Mouse (Mus musculus) MEL (cell line): ENCODE results near the gene Gpc1. TPM values are rescaled to one million over a fixed set of nuclear protein-coding genes. Genes with fewer than 3 reads are reported as not detected.

Experiments
- DNase-seq: peaks from one replicate; pipeline ENCODE4 v3.0.0; 2011; ENCODE audit warnings: low read depth, low spot score
- H3K27ac ChIP-seq: 2 replicates; pipeline ENCODE4 v1.5.1; 2012; ENCODE audit warnings: low read depth, mild to moderate bottlenecking, control low read depth, low read length, moderate library complexity; ENCODE audit not compliant: control insufficient read depth
- H3K27me3 ChIP-seq, 2 experiments: fragments of 150-350 bp in 1 of 2; sonication (generic) in 1 of 2; 2 replicates each; pipeline ENCODE4 v1.6.1; 2012; ENCODE audit warnings: low read length in 2 of 2, mild to moderate bottlenecking in 2 of 2, improper control_type of control experiment in 1 of 2, moderate library complexity in 1 of 2; ENCODE audit not compliant: insufficient read depth in 2 of 2, control insufficient read depth in 1 of 2
- H3K36me3 ChIP-seq, 2 experiments: 2 replicates each; pipeline ENCODE4 v1.6.1; 2012 to 2014; ENCODE audit warnings: low read length in 2 of 2, improper control_type of control experiment in 1 of 2, inconsistent platforms in 1 of 2, mild to moderate bottlenecking in 1 of 2; ENCODE audit not compliant: insufficient read depth in 2 of 2, control insufficient read depth in 1 of 2
- H3K4me1 ChIP-seq, 2 experiments: fragments of 150-350 bp in 1 of 2; sonication (generic) in 1 of 2; 2 replicates each; pipeline ENCODE4 v1.6.1; 2012; ENCODE audit warnings: low read length in 2 of 2, improper control_type of control experiment in 1 of 2, mild to moderate bottlenecking in 1 of 2; ENCODE audit not compliant: insufficient read depth in 2 of 2, control insufficient read depth in 1 of 2
- H3K4me3 ChIP-seq, 2 experiments: fragments of 150-350 bp in 1 of 2; sonication (generic) in 1 of 2; 2 replicates each; pipeline ENCODE4 v1.5.1; 2012; ENCODE audit warnings: low read depth in 2 of 2, low read length in 2 of 2, mild to moderate bottlenecking in 2 of 2, moderate library complexity in 2 of 2, control low read depth in 1 of 2, improper control_type of control experiment in 1 of 2; ENCODE audit not compliant: control insufficient read depth in 1 of 2, insufficient read depth in 1 of 2
- H3K79me2 ChIP-seq: 2 replicates; pipeline ENCODE4 v1.6.1; 2012; ENCODE audit warnings: mild to moderate bottlenecking, low read length, moderate library complexity; ENCODE audit not compliant: control insufficient read depth, poor library complexity, insufficient read depth
- H3K9ac ChIP-seq: 2 replicates; pipeline ENCODE4 v1.6.1; 2012; ENCODE audit warnings: low read depth, mild to moderate bottlenecking, control low read depth, low read length, moderate library complexity; ENCODE audit not compliant: control insufficient read depth, poor library complexity, severe bottlenecking
- H3K9me3 ChIP-seq: fragments of 150-350 bp; sonication (generic); replicated peaks from 2 replicates; pipeline ENCODE4 v1.6.1; 2012; ENCODE audit warnings: mild to moderate bottlenecking, low read length, improper control_type of control experiment, moderate library complexity; ENCODE audit not compliant: insufficient read depth
- BHLHE40 ChIP-seq: IDR thresholded peaks from 2 replicates; pipeline ENCODE4 v1.6.1; 2012; ENCODE audit warnings: low read depth, mild to moderate bottlenecking, inconsistent platforms, low read length, improper control_type of control experiment, borderline replicate concordance
- CTCF ChIP-seq, 3 experiments: IDR thresholded peaks in 2 of 3; conservative IDR thresholded peaks in 1 of 3; 2 replicates each; pipeline ENCODE4 v1.5.1; 2011 to 2012; ENCODE audit warnings: low read length in 3 of 3, low read depth in 2 of 3, mild to moderate bottlenecking in 2 of 3, improper control_type of control experiment in 1 of 3, inconsistent platforms in 1 of 3, mixed read lengths in 1 of 3, moderate library complexity in 1 of 3; ENCODE audit not compliant: control insufficient read depth in 1 of 3, insufficient read depth in 1 of 3, poor library complexity in 1 of 3, severe bottlenecking in 1 of 3
- E2F4 ChIP-seq: IDR thresholded peaks from 2 replicates; pipeline ENCODE4 v1.6.1; 2011; ENCODE audit warnings: low read depth, low read length, improper control_type of control experiment, borderline replicate concordance
- EP300 ChIP-seq, 2 experiments: IDR thresholded peaks; 2 replicates each; pipeline ENCODE4 v1.6.1; 2011; ENCODE audit warnings: improper control_type of control experiment in 2 of 2, low read length in 2 of 2, low read depth in 1 of 2, mild to moderate bottlenecking in 1 of 2
- ETS1 ChIP-seq: IDR thresholded peaks from 2 replicates; pipeline ENCODE4 v1.6.1; 2012; ENCODE audit warnings: low read depth, mild to moderate bottlenecking, inconsistent platforms, low read length, improper control_type of control experiment, moderate library complexity
- GABPA ChIP-seq: IDR thresholded peaks from 2 replicates; pipeline ENCODE4 v1.6.1; 2012; ENCODE audit warnings: low read depth, mild to moderate bottlenecking, inconsistent platforms, low read length, improper control_type of control experiment, moderate library complexity
- GATA1 ChIP-seq: IDR thresholded peaks from 2 replicates; pipeline ENCODE4 v1.6.1; 2011; ENCODE audit warnings: low read depth, low read length, improper control_type of control experiment
- JUND ChIP-seq: IDR thresholded peaks from 2 replicates; pipeline ENCODE4 v1.6.1; 2011; ENCODE audit warnings: low read depth, mild to moderate bottlenecking, improper control_type of control experiment, low read length
- KAT2A ChIP-seq: conservative IDR thresholded peaks from 2 replicates; pipeline ENCODE4 v1.6.1; 2012; ENCODE audit warnings: low read depth, low read length, improper control_type of control experiment, inconsistent platforms
- MAX ChIP-seq: IDR thresholded peaks from 2 replicates; pipeline ENCODE4 v1.6.1; 2011; ENCODE audit warnings: low read length, improper control_type of control experiment
- MAZ ChIP-seq: IDR thresholded peaks from 2 replicates; pipeline ENCODE4 v1.6.1; 2012; ENCODE audit warnings: low read depth, mild to moderate bottlenecking, inconsistent platforms, low read length, improper control_type of control experiment
- MEF2A ChIP-seq: IDR thresholded peaks from 2 replicates; pipeline ENCODE4 v1.6.1; 2014; ENCODE audit warnings: low read depth, mild to moderate bottlenecking, inconsistent platforms, low read length, improper control_type of control experiment; ENCODE audit not compliant: poor library complexity, insufficient replicate concordance, severe bottlenecking; ENCODE audit errors: extremely low read depth
- MXI1 ChIP-seq: IDR thresholded peaks from 2 replicates; pipeline ENCODE4 v1.6.1; 2011; ENCODE audit warnings: mild to moderate bottlenecking, low read depth, low read length, improper control_type of control experiment
- MYB ChIP-seq: IDR thresholded peaks from 2 replicates; pipeline ENCODE4 v1.6.1; 2011; ENCODE audit warnings: mild to moderate bottlenecking, low read depth, low read length, improper control_type of control experiment
- MYC ChIP-seq: IDR thresholded peaks from 2 replicates; pipeline ENCODE4 v1.6.1; 2011; ENCODE audit warnings: low read depth, mild to moderate bottlenecking, low read length, improper control_type of control experiment, moderate library complexity
- NELFE ChIP-seq: IDR thresholded peaks from 2 replicates; pipeline ENCODE4 v1.6.1; 2011; ENCODE audit warnings: low read depth, low read length, improper control_type of control experiment
- POLR2A ChIP-seq, 2 experiments: IDR thresholded peaks; 2 replicates each; pipeline ENCODE4 v1.6.1; 2011 to 2012; ENCODE audit warnings: low read length in 2 of 2, mild to moderate bottlenecking in 2 of 2, control low read depth in 1 of 2, improper control_type of control experiment in 1 of 2, low read depth in 1 of 2, moderate library complexity in 1 of 2; ENCODE audit not compliant: control insufficient read depth in 1 of 2, insufficient read depth in 1 of 2, poor library complexity in 1 of 2
- POLR2AphosphoS5 ChIP-seq: IDR thresholded peaks from 2 replicates; pipeline ENCODE4 v1.6.1; 2012; ENCODE audit warnings: low read depth, borderline replicate concordance, mild to moderate bottlenecking, inconsistent platforms, low read length, moderate library complexity, mixed read lengths
- RCOR1 ChIP-seq: IDR thresholded peaks from 2 replicates; pipeline ENCODE4 v1.6.1; 2012; ENCODE audit warnings: low read depth, mild to moderate bottlenecking, inconsistent platforms, low read length, improper control_type of control experiment
- SIN3A ChIP-seq: IDR thresholded peaks from 2 replicates; pipeline ENCODE4 v1.6.1; 2012; ENCODE audit warnings: low read length, improper control_type of control experiment, inconsistent platforms
- TAL1 ChIP-seq: IDR thresholded peaks from 2 replicates; pipeline ENCODE4 v1.6.1; 2012; ENCODE audit warnings: mild to moderate bottlenecking, inconsistent platforms, low read length, moderate library complexity, mixed read lengths
- TBP ChIP-seq: IDR thresholded peaks from 2 replicates; pipeline ENCODE4 v1.8.0; 2011; ENCODE audit warnings: low read depth, low read length, improper control_type of control experiment
- TCF12 ChIP-seq: IDR thresholded peaks from 2 replicates; pipeline ENCODE4 v1.6.1; 2014; ENCODE audit warnings: low read depth, mild to moderate bottlenecking, inconsistent platforms, low read length, improper control_type of control experiment, moderate library complexity
- USF2 ChIP-seq, 2 experiments: IDR thresholded peaks; 2 replicates each; pipeline ENCODE4 v1.6.1; 2011 to 2012; ENCODE audit warnings: improper control_type of control experiment in 2 of 2, low read length in 2 of 2, borderline replicate concordance in 1 of 2, inconsistent platforms in 1 of 2, low read depth in 1 of 2, mild to moderate bottlenecking in 1 of 2; ENCODE audit not compliant: insufficient read depth in 1 of 2
- polyA plus RNA-seq, 2 experiments: library from polyadenylated mRNA; stranded (reverse) in 1 of 2; unstranded in 1 of 2; fragments of >175 nt in 1 of 2; fragments of >200 nt in 1 of 2; gene quantifications; 2 replicates each; pipeline versions ENCODE4 v1.2.1 to v1.2.4; 2012; ENCODE audit warnings: low replicate concordance in 2 of 2, low read depth in 1 of 2; ENCODE audit not compliant: insufficient read length in 2 of 2, insufficient read depth in 1 of 2, missing spikeins in 1 of 2
- total RNA-seq: library from RNA; depleted of rRNA; stranded (reverse); fragments of 300-350 nt; gene quantifications from 2 replicates; pipeline ENCODE4 v1.2.3, GENCODE M21; 2012

Gpc1 gene
- total and polyA plus RNA-seq, 3 experiments, result 0.23 to 3.6 TPM; not detected in 1

- TF ChIP-seq POLR2AphosphoS5 (no peak), POLR2A (IDR thresholded peaks at IDR 0.05; ENCODE audit: control insufficient read depth in 1 of 2, insufficient read depth in 1 of 2, low read depth in 1 of 2, low read length in 2 of 2, poor library complexity in 1 of 2) (peak; percentile 95 to 99)
Measured at GRCm38 (mm10) chr1:92906779-92907631, 75.6 kb downstream of the Gpc1 start, which contains the start of gene Dusp28 (continued).

GRCm38 (mm10) chr1:92907632-92908360, 76.4 kb downstream of the Gpc1 start:
- peaks cover 0 to 25% of the 10 kb centered on the region in 2 experiments; a peak in 2 of 4 replicates for H3K36me3 ChIP-seq
- peak overlapping the region; percentile 97 for H3K27ac ChIP-seq
- H3K4me1 ChIP-seq, result peaks cover 13 to 40% of the 10 kb centered on the region in 2 experiments
- no peaks in the 10 kb centered on the region for H3K9me3 ChIP-seq
- H3K79me2 ChIP-seq, result peaks cover 31% of the 10 kb centered on the region
- H3K9ac ChIP-seq, result peak overlapping the region; percentile 88
- DNase-seq, result peak; percentile 91
- no peaks in the 10 kb centered on the region for H3K27me3 ChIP-seq
- TF ChIP-seq MAX, result peak; percentile 85
- TF ChIP-seq E2F4, result no peak
- peak; percentile 68 for TF ChIP-seq ETS1
- TF ChIP-seq SIN3A, result peak; percentile 61
- no peak for TF ChIP-seq MAZ
- peak; percentile 79; the same call in 1 of the 2 replicates for TF ChIP-seq MYC
- TF ChIP-seq MXI1, result peak; percentile 77
- TF ChIP-seq RCOR1, result no peak
- TF ChIP-seq CTCF (IDR thresholded peaks at IDR 0.05 in 2 of 3, conservative IDR thresholded peaks at IDR 0.05 in 1 of 3; ENCODE audit: control insufficient read depth in 1 of 3, insufficient read depth in 1 of 3, low read depth in 2 of 3, low read length in 3 of 3, poor library complexity in 1 of 3, severe bottlenecking in 1 of 3), result no peak
- no peak; the same call in 1 of the 2 replicates for TF ChIP-seq MEF2A
- peak; percentile 45 for TF ChIP-seq TAL1
- no peak for TF ChIP-seq GABPA
- TF ChIP-seq KAT2A, result no peak
- TF ChIP-seq USF2 (IDR thresholded peaks at IDR 0.05; ENCODE audit: borderline replicate concordance in 1 of 2, insufficient read depth in 1 of 2, low read depth in 1 of 2, low read length in 2 of 2), result no peak
- no peak for TF ChIP-seq JUND
- TF ChIP-seq EP300 (IDR thresholded peaks at IDR 0.05; ENCODE audit: low read depth in 1 of 2, low read length in 2 of 2), result peak; percentile 12 to 26; a peak in 3 of 4 replicates
- TF ChIP-seq BHLHE40, result peak; percentile 96
- TF ChIP-seq TCF12, result peak; percentile 40; the same call in 1 of the 2 replicates
- no peak for TF ChIP-seq GATA1
- no peak for TF ChIP-seq NELFE
- no peak for TF ChIP-seq TBP
- no peak for TF ChIP-seq MYB
- H3K4me3 ChIP-seq, result peak overlapping the region; percentile 68 to 90
